Mouse (Mus musculus) gastrocnemius, adult 2 months (tissue): ENCODE results near the gene Por. TPM values are rescaled to one million over a fixed set of nuclear protein-coding genes. Genes with fewer than 3 reads are reported as not detected.

Experiments used
- DNase-seq: peaks from one replicate; pipeline ENCODE4 v3.0.0; 2022
- H3K27ac ChIP-seq: fragments of 200-600 bp; 2 replicates; pipeline ENCODE4 v1.8.1; 2022; ENCODE audit warnings: mild to moderate bottlenecking
- H3K4me3 ChIP-seq: fragments of 200-600 bp; 2 replicates; pipeline ENCODE4 v1.8.1; 2022; ENCODE audit warnings: mild to moderate bottlenecking, moderate library complexity
- CTCF ChIP-seq: fragments of 200-600 bp; IDR thresholded peaks from 2 replicates; pipeline ENCODE4 v1.8.1; 2022; ENCODE audit warnings: antibody characterized with exemption, mild to moderate bottlenecking, moderate library complexity
- intact Hi-C: fragments of 180-260 bp; cut with DNase I; formaldehyde crosslinking; loops from one replicate; pipeline ENCODE4 v1.15.1; 2025
- microRNA-seq: library from miRNA; unstranded; fragments of <30 nt; microRNA quantifications from one replicate; pipeline ENCODE4 v1.2.0, GENCODE M21; 2021
- total RNA-seq, 2 experiments: library from RNA; stranded (reverse); gene quantifications; 2 replicates each; pipeline ENCODE4 v1.2.3; 2021

Por gene
- total RNA-seq, 2 experiments from 2014 or later: 31.4 to 32.7 TPM

DNA sequence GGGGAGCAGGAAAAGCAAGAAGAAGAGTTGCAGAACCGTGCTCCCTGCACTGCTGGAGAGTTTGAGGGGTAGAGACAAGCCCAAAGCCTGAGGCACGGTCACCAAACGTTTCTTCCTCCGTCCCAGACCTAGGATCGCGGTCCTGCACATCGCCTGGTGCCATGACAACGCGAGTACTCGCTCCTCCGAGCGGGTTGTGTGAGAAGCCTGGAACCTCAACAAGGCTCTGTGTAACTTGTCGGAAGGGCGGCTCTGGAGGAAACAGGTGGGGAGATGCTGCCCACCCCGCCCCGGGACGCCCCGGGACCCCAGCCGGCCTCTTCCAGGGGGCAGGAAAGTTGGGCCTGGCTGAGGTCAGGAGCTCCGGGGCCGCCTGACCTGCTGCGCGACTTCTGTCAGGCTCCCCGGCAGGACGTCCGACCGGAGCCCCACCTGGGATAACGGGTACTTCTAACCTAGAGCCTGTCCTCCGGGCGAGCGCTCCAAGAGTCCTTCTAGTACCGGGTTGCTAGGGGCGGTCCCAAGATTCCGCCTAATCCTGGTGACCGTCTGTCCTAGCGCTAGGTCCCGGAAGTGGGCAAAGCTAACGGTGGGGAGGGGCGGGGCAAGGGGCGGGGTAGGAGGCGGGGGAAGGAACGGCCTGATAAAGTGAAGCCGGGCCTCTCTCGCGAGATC, 108.1 kb downstream of the Por start, which contains the start of gene Styxl1:
TSS of gene Styxl1 (minus strand) at position 590 of the 675 bp plus-strand sequence.
- intact Hi-C loops: loop anchor here (2.0 kb wide), 1 partner anchor 145 kb away; the partner anchor contains the start of gene Rhbdd2
- TF ChIP-seq CTCF: no peak
- Histone ChIP-seq H3K27ac (peak within 1 kb of the TSS; percentile 99), H3K4me3 (peak within 1 kb of the TSS; percentile 93)
- DNase-seq: no peak

DNA sequence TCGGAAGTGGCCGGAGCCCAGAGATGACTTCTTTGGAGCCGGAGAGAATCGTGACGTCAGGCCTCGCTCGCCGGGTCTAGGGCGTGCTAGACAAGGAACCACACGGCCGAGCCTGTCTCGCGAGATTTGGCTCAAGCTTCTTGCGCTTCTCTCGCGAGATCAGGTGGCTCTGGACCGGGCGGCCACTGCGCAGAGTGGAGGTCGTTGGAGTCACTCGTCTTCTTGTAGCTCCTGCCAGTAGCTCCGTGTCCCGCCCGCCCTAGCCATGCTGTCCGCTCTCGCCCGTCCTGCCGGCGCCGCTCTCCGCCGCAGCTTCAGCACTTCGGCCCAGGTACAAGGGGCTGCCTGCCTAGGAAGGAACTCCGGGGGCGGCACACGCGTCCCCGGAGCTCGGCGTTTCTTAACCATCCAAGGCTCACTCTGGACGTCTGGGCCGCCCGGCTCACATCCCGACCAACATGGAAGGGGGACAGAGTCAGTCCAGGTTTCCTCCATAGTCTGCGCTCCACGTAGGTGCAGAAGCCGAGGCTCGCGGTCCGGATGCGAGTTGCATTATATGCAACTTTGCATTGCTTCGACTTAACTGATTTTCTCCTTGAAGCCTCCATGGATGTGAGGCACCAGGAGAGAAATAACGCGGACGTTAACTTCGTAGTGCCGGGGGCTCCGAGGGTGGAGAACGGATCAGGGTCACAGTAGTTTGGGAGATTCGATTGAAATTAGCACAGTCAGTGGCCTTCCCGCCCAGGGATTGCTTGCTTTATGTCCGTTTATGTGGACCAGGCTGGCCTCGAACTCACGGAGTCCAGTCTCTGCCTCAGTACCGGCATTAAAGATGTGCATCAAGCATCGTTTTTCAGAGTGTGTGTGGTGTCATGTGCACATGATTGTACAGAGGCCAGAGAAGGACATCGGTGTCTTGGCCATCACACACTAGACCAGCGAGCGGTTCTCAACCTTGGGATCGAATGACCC, 108.9 kb downstream of the Por start, which contains the start of gene Mdh2:
TSS of gene Mdh2 (plus strand) at position 10 of the 975 bp plus-strand sequence.
- peak within 1 kb of the TSS; percentile 99 for H3K27ac ChIP-seq
- TF ChIP-seq CTCF: no peak
- intact Hi-C loops: loop anchor here (2.0 kb wide), 1 partner anchor 146 kb away; the partner anchor contains the start of gene Rhbdd2
- peak; percentile 100 for DNase-seq
- peak within 1 kb of the TSS; percentile 93 for H3K4me3 ChIP-seq

DNA sequence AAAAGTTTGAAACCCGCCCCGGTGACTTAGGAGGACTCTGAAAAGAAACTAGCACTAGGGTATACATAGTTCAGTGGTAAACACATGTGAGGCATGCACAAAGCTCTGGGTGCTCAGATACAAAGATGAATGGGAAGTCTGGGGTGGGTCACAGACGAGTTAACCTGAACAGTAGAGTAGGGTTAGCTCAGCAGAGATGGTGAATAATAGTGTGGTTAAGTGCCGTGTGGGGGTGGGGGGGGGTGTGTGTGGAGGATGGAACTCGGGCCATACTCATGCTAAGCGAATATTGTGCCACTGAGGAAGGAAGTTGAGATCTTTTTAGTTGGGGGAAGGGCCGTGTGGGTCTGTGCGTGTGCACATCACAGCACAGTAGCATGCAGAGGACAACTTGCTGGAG, 110.5 kb downstream of the Por start:
- no peak for DNase-seq
- no peak for TF ChIP-seq CTCF
- Histone ChIP-seq H3K27ac (peak overlapping the region; percentile 99; the same call in 1 of the 2 replicates), H3K4me3 (peak overlapping the region; percentile 93)
- intact Hi-C loops: no loop called here

DNA sequence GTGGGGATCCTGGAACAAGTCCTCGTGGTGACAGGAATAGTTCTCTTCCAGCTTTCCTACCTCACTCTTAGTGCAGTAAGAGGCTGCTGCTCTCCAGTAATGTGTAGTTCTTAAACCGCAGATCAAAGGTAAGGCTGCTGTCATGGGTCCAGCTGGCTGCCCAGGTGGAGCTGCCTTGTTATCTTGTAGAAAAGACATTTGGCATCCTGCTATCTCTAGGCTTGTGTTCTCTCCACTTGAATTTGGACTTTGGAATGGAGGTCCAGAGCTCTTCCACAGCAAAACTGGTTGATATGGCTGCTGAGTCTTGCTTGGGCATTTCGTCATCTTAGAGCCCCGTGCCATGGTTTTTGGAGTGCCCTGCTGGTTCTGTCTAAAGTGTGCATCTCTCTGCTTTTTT, 113.1 kb downstream of the Por start:
- intact Hi-C loops: no loop called here
- DNase-seq: no peak
- H3K27ac ChIP-seq: no peak overlapping the region
- no peak for TF ChIP-seq CTCF
- H3K4me3 ChIP-seq: no peak overlapping the region

Small RNAs within 50 kb of the gene (microRNA-seq; reads per million reads assigned to microRNA genes)
- gene Mir7034: not detected

Other genes starting within 250 kb of the Por start
- 10 to 100 TPM; 19.6 to 22.9 TPM for gene Hip1, start 124.9 kb upstream of the Por start, total RNA-seq
- gene Ccl26, start 106.5 kb upstream of the Por start, total RNA-seq: not detected
- gene Ccl24, start 97.0 kb upstream of the Por start, total RNA-seq: 1 to 10 TPM in 1 of 2 experiments, under 1 TPM in 1; 0.66 to 1.3 TPM
- gene Rhbdd2, start 37.4 kb upstream of the Por start, total RNA-seq: 10 to 100 TPM; 10.7 to 13.0 TPM
- gene Tmem120a, start 74.4 kb downstream of the Por start, total RNA-seq: 1 to 10 TPM; 7.6 to 8.3 TPM
- gene Styxl1, start 108.4 kb downstream of the Por start, total RNA-seq: not detected
- 1,000 to 10,000 TPM in 1 of 2 experiments, 100 to 1,000 TPM in 1; 910 to 1,211 TPM for gene Mdh2, start 108.4 kb downstream of the Por start, total RNA-seq
- not detected for gene Srrm3, start 136.9 kb downstream of the Por start, total RNA-seq
- 100 to 1,000 TPM; 253 to 325 TPM for gene Hspb1, start 217.9 kb downstream of the Por start, total RNA-seq